In the genomic region with DNA sequence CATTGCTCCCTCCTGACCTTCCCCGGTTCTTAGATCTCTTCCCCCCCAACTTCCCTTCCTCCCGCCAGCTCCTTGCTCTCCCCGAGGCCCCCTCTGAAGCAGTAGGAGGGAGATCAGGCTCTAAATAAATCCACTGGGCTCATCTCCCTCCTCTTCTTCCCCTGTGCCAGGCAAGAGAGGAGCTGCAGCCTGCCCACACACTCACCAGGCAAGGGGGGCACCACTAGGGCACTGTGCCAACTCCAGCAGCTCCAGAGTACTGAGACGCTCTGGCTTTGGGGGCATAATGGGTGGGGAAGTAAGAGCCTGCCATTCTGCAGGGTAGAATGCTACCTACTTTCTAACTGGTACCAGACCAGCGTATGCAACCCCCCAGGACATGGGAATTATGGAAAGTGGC, we compare ENCODE assay signal across 9 mouse cellular contexts. TPM values are rescaled to one million over a fixed set of nuclear protein-coding genes. Genes with fewer than 3 reads are reported as not detected.
DNase-seq lines count a peak whose midpoint lies in the region; ATAC-seq and TF ChIP-seq lines count a peak whose summit lies in the region.
"Had no signal": no experiment of that assay in that cellular context is flagged by ENCODE, and none has a peak within 500 bp of the region (broad histone marks: within the 10 kb centered on the region; RNA-seq: fewer than 3 reads in every experiment).

No protein-coding gene starts in this region.

- H3K4me2 ChIP-seq in intestine, embryonic 14.5 days (ENCODE audit: low read length), result peak overlapping the region; percentile 91
- no peak overlapping the region for H3K4me2 ChIP-seq in intestine, postnatal 0 days (replicated peaks; ENCODE audit: low read depth)
- peak overlapping the region; percentile 99 for H3K4me2 ChIP-seq in embryonic facial prominence, embryonic 11.5 days (ENCODE audit: low read depth, low read length)
- H3K4me2 ChIP-seq in hindbrain, embryonic 13.5 days, result peak overlapping the region; percentile 86
- peak overlapping the region; percentile 93 for H3K4me2 ChIP-seq in midbrain, embryonic 13.5 days (replicated peaks)

- no peak for DNase-seq in intestine, embryonic 14.5 days (ENCODE audit: low spot score)
- no peak for DNase-seq in embryonic facial prominence, embryonic 11.5 days (ENCODE audit: low spot score)
- no peak for DNase-seq in gastrocnemius, adult 18-20 months (ENCODE audit: low spot score)
- DNase-seq in ovary, adult 18-20 months (ENCODE audit: low spot score), result no peak
- no peak for DNase-seq in gastrocnemius, postnatal 25 days
- DNase-seq: thymus, adult 18-20 months had no signal

- ATAC-seq in intestine, embryonic 14.5 days (replicated peaks; ENCODE audit: low FRiP score, low TSS enrichment, low read depth), result no peak
- ATAC-seq in intestine, postnatal 0 days, result no peak
- no peak for ATAC-seq in embryonic facial prominence, embryonic 11.5 days (replicated peaks; ENCODE audit: insufficient number of reproducible peaks, low FRiP score, low TSS enrichment, low read depth)
- ATAC-seq in hindbrain, embryonic 13.5 days (ENCODE audit: low FRiP score), result no peak
- ATAC-seq in midbrain, embryonic 13.5 days, result no peak

- H3K9me3 ChIP-seq in intestine, embryonic 14.5 days (ENCODE audit: control insufficient read depth, low read length), result no peaks in the 10 kb centered on the region
- H3K9me3 ChIP-seq in intestine, postnatal 0 days (ENCODE audit: control insufficient read depth), result no peaks in the 10 kb centered on the region
- no peaks in the 10 kb centered on the region for H3K9me3 ChIP-seq in embryonic facial prominence, embryonic 11.5 days (replicated peaks; ENCODE audit: control insufficient read depth, low read length)
- H3K9me3 ChIP-seq in hindbrain, embryonic 13.5 days, result no peaks in the 10 kb centered on the region
- no peaks in the 10 kb centered on the region for H3K9me3 ChIP-seq in midbrain, embryonic 13.5 days

- H3K27me3 ChIP-seq in intestine, embryonic 14.5 days (replicated peaks; ENCODE audit: control insufficient read depth, insufficient read depth, low read length), result peaks cover 6% of the 10 kb centered on the region; the same call in 1 of the 2 replicates
- H3K27me3 ChIP-seq in intestine, postnatal 0 days (replicated peaks; ENCODE audit: control insufficient read depth, insufficient read depth, low read length), result peaks cover 23% of the 10 kb centered on the region; the same call in 1 of the 2 replicates
- peaks cover 10% of the 10 kb centered on the region for H3K27me3 ChIP-seq in embryonic facial prominence, embryonic 11.5 days (ENCODE audit: control insufficient read depth, insufficient read depth, low read length)
- 0 out of 2 replicates have a peak, but pooled peaks cover 5% of the 10 kb centered on the region for H3K27me3 ChIP-seq in hindbrain, embryonic 13.5 days
- no peaks in the 10 kb centered on the region; the same call in 1 of the 2 replicates for H3K27me3 ChIP-seq in midbrain, embryonic 13.5 days

- H3K36me3 ChIP-seq in intestine, embryonic 14.5 days (ENCODE audit: control insufficient read depth, insufficient read depth, low read length), result peaks cover 20% of the 10 kb centered on the region
- H3K36me3 ChIP-seq in intestine, postnatal 0 days (ENCODE audit: control insufficient read depth, insufficient read depth), result peaks cover 5% of the 10 kb centered on the region; the same call in 1 of the 2 replicates
- H3K36me3 ChIP-seq in embryonic facial prominence, embryonic 11.5 days (replicated peaks; ENCODE audit: control insufficient read depth, insufficient read depth, low read depth, low read length), result peaks cover 3% of the 10 kb centered on the region; the same call in 1 of the 2 replicates
- peaks cover 24% of the 10 kb centered on the region for H3K36me3 ChIP-seq in hindbrain, embryonic 13.5 days
- H3K36me3 ChIP-seq in midbrain, embryonic 13.5 days, result peaks cover 30% of the 10 kb centered on the region

- peaks cover 38% of the 10 kb centered on the region for H3K4me1 ChIP-seq in intestine, embryonic 14.5 days (replicated peaks; ENCODE audit: control insufficient read depth, insufficient read depth, low read length)
- 0 out of 2 replicates have a peak, but pooled peaks cover 4% of the 10 kb centered on the region for H3K4me1 ChIP-seq in intestine, postnatal 0 days (replicated peaks; ENCODE audit: control insufficient read depth, insufficient read depth, low read length)
- H3K4me1 ChIP-seq in embryonic facial prominence, embryonic 11.5 days (ENCODE audit: control insufficient read depth, insufficient read depth, low read length), result peaks cover 10% of the 10 kb centered on the region
- H3K4me1 ChIP-seq in hindbrain, embryonic 13.5 days (replicated peaks), result peaks cover 57% of the 10 kb centered on the region
- H3K4me1 ChIP-seq in midbrain, embryonic 13.5 days (replicated peaks), result peaks cover 57% of the 10 kb centered on the region

- TF ChIP-seq CTCF in intestine, postnatal 0 days (IDR thresholded peaks at IDR 0.05; ENCODE audit: low read depth), result no peak

- no peak overlapping the region for H3K27ac ChIP-seq in intestine, embryonic 14.5 days (ENCODE audit: low read depth)
- H3K27ac ChIP-seq in intestine, postnatal 0 days (ENCODE audit: low read depth, low read length), result no peak overlapping the region
- H3K27ac ChIP-seq in embryonic facial prominence, embryonic 11.5 days (replicated peaks; ENCODE audit: low read depth, low read length), result no peak overlapping the region
- H3K27ac ChIP-seq in hindbrain, embryonic 13.5 days, result peak overlapping the region; percentile 99
- peak overlapping the region; percentile 99 for H3K27ac ChIP-seq in midbrain, embryonic 13.5 days

- H3K4me3 ChIP-seq in intestine, embryonic 14.5 days (ENCODE audit: low read depth, low read length), result no peak overlapping the region; the same call in 1 of the 2 replicates
- H3K4me3 ChIP-seq in intestine, postnatal 0 days (ENCODE audit: low read depth, low read length), result no peak overlapping the region
- no peak overlapping the region for H3K4me3 ChIP-seq in embryonic facial prominence, embryonic 11.5 days (ENCODE audit: low read depth, low read length)
- H3K4me3 ChIP-seq in hindbrain, embryonic 13.5 days, result peak overlapping the region; percentile 76
- H3K4me3 ChIP-seq in midbrain, embryonic 13.5 days (replicated peaks), result peak overlapping the region; percentile 78

- H3K9ac ChIP-seq in intestine, embryonic 14.5 days (ENCODE audit: low read length), result no peak overlapping the region
- no peak overlapping the region for H3K9ac ChIP-seq in intestine, postnatal 0 days (ENCODE audit: low read depth, low read length)
- no peak overlapping the region; the same call in 1 of the 2 replicates for H3K9ac ChIP-seq in embryonic facial prominence, embryonic 11.5 days (replicated peaks; ENCODE audit: low read length)
- H3K9ac ChIP-seq in hindbrain, embryonic 13.5 days, result peak overlapping the region; percentile 95
- H3K9ac ChIP-seq in midbrain, embryonic 13.5 days (replicated peaks), result peak overlapping the region; percentile 96

- WGBS in intestine, embryonic 14.5 days, result 54% methylated on average over 5 of the region's 5 CpGs
- WGBS in intestine, postnatal 0 days, result 63% methylated on average over 5 of the region's 5 CpGs
- WGBS in embryonic facial prominence, embryonic 11.5 days, result 45% methylated on average over 5 of the region's 5 CpGs
- 28% methylated on average over 5 of the region's 5 CpGs for WGBS in hindbrain, embryonic 13.5 days
- 25% methylated on average over 5 of the region's 5 CpGs for WGBS in midbrain, embryonic 13.5 days

RNA-seq across cellular contexts. Expression of gene Cacnb3, which starts 5.9 kb away (rescaled TPM):
- polyA plus RNA-seq in intestine, embryonic 14.5 days (2014; fragmentation: Nextera tagmentation; extraction: Ambion mirVana), result 31.5 and 34.8 TPM in 2 replicates
- polyA plus RNA-seq in intestine, postnatal 0 days (2015; fragmentation: Nextera tagmentation; extraction: Ambion mirVana), result 9.3 and 10.3 TPM in 2 replicates
- polyA plus RNA-seq in embryonic facial prominence, embryonic 11.5 days (2014; fragmentation: Nextera tagmentation; extraction: Ambion mirVana), result 32.3 and 33.4 TPM in 2 replicates
- 124 and 135 TPM in 2 replicates for polyA plus RNA-seq in hindbrain, embryonic 13.5 days (2015; fragmentation: Nextera tagmentation; extraction: Ambion mirVana)
- 139 and 157 TPM in 2 replicates for polyA plus RNA-seq in midbrain, embryonic 13.5 days (2015; fragmentation: Nextera tagmentation; extraction: Ambion mirVana)
- under 1 TPM; 0.64 to 0.85 TPM for total RNA-seq in gastrocnemius, adult 18-20 months (2021)
- 1 to 10 TPM; 3.4 to 4.1 TPM for total RNA-seq in gastrocnemius, postnatal 25 days (2021)

RNA-seq across cellular contexts. Expression of gene Ddx23, which starts 26.2 kb away (rescaled TPM):
- polyA plus RNA-seq in intestine, embryonic 14.5 days (2014; fragmentation: Nextera tagmentation; extraction: Ambion mirVana), result 27.1 TPM in 2 replicates
- polyA plus RNA-seq in intestine, postnatal 0 days (2015; fragmentation: Nextera tagmentation; extraction: Ambion mirVana), result 9.0 and 11.7 TPM in 2 replicates
- 20.8 and 22.0 TPM in 2 replicates for polyA plus RNA-seq in embryonic facial prominence, embryonic 11.5 days (2014; fragmentation: Nextera tagmentation; extraction: Ambion mirVana)
- polyA plus RNA-seq in hindbrain, embryonic 13.5 days (2015; fragmentation: Nextera tagmentation; extraction: Ambion mirVana), result 27.5 and 28.0 TPM in 2 replicates
- 28.6 and 29.5 TPM in 2 replicates for polyA plus RNA-seq in midbrain, embryonic 13.5 days (2015; fragmentation: Nextera tagmentation; extraction: Ambion mirVana)
- total RNA-seq in gastrocnemius, adult 18-20 months (2021), result 10 to 100 TPM; 65.7 to 83.1 TPM
- 10 to 100 TPM; 53.1 to 56.8 TPM for total RNA-seq in gastrocnemius, postnatal 25 days (2021)

RNA-seq across cellular contexts. Expression of gene Adcy6, which starts 26.6 kb away (rescaled TPM):
- polyA plus RNA-seq in intestine, embryonic 14.5 days (2014; fragmentation: Nextera tagmentation; extraction: Ambion mirVana), result 19.8 and 21.9 TPM in 2 replicates
- 10.6 and 11.1 TPM in 2 replicates for polyA plus RNA-seq in intestine, postnatal 0 days (2015; fragmentation: Nextera tagmentation; extraction: Ambion mirVana)
- polyA plus RNA-seq in embryonic facial prominence, embryonic 11.5 days (2014; fragmentation: Nextera tagmentation; extraction: Ambion mirVana), result 8.4 and 10.4 TPM in 2 replicates
- polyA plus RNA-seq in hindbrain, embryonic 13.5 days (2015; fragmentation: Nextera tagmentation; extraction: Ambion mirVana), result 10.1 and 11.7 TPM in 2 replicates
- polyA plus RNA-seq in midbrain, embryonic 13.5 days (2015; fragmentation: Nextera tagmentation; extraction: Ambion mirVana), result 10.6 and 13.0 TPM in 2 replicates
- total RNA-seq in gastrocnemius, adult 18-20 months (2021), result 10 to 100 TPM; 14.3 to 17.9 TPM
- total RNA-seq in gastrocnemius, postnatal 25 days (2021), result 10 to 100 TPM; 19.0 to 32.3 TPM

RNA-seq across cellular contexts. Expression of gene Rnd1, which starts 40.7 kb away (rescaled TPM):
- polyA plus RNA-seq in intestine, embryonic 14.5 days (2014; fragmentation: Nextera tagmentation; extraction: Ambion mirVana), result 0.83 and 1.0 TPM in 2 replicates
- 1.1 and 1.4 TPM in 2 replicates for polyA plus RNA-seq in intestine, postnatal 0 days (2015; fragmentation: Nextera tagmentation; extraction: Ambion mirVana)
- polyA plus RNA-seq in embryonic facial prominence, embryonic 11.5 days (2014; fragmentation: Nextera tagmentation; extraction: Ambion mirVana), result 0.63 and 0.92 TPM in 2 replicates
- polyA plus RNA-seq in hindbrain, embryonic 13.5 days (2015; fragmentation: Nextera tagmentation; extraction: Ambion mirVana), result 7.3 and 7.4 TPM in 2 replicates
- polyA plus RNA-seq in midbrain, embryonic 13.5 days (2015; fragmentation: Nextera tagmentation; extraction: Ambion mirVana), result 10.2 and 12.7 TPM in 2 replicates
- total RNA-seq in gastrocnemius, adult 18-20 months (2021), result 1 to 10 TPM; 2.8 to 3.2 TPM
- total RNA-seq in gastrocnemius, postnatal 25 days (2021), result 1 to 10 TPM in 1 of 2 experiments, under 1 TPM in 1; 0.40 to 1.0 TPM

Comparison
In these comparisons a context has a peak if more than half of its experiments do, and no peak if none do; other contexts are left out.
1. H3K27ac ChIP-seq: peak in hindbrain, embryonic 13.5 days (single experiment) and midbrain, embryonic 13.5 days (single experiment); none in intestine, embryonic 14.5 days (single experiment), intestine, postnatal 0 days (single experiment) and embryonic facial prominence, embryonic 11.5 days (single experiment).
2. H3K4me3 ChIP-seq: peak in hindbrain, embryonic 13.5 days (single experiment) and midbrain, embryonic 13.5 days (single experiment); none in intestine, embryonic 14.5 days (single experiment), intestine, postnatal 0 days (single experiment) and embryonic facial prominence, embryonic 11.5 days (single experiment).
3. H3K9ac ChIP-seq: peak in hindbrain, embryonic 13.5 days (single experiment) and midbrain, embryonic 13.5 days (single experiment); none in intestine, embryonic 14.5 days (single experiment), intestine, postnatal 0 days (single experiment) and embryonic facial prominence, embryonic 11.5 days (single experiment).